Mouse (Mus musculus): ENCODE data around the gene Csrnp3. TPM values are rescaled to one million over a fixed set of nuclear protein-coding genes. Genes with fewer than 3 reads are reported as not detected.

The Csrnp3 gene
- total RNA-seq, 2 experiments from 2014 or later = 0.07 TPM; not detected in 1

DNA sequence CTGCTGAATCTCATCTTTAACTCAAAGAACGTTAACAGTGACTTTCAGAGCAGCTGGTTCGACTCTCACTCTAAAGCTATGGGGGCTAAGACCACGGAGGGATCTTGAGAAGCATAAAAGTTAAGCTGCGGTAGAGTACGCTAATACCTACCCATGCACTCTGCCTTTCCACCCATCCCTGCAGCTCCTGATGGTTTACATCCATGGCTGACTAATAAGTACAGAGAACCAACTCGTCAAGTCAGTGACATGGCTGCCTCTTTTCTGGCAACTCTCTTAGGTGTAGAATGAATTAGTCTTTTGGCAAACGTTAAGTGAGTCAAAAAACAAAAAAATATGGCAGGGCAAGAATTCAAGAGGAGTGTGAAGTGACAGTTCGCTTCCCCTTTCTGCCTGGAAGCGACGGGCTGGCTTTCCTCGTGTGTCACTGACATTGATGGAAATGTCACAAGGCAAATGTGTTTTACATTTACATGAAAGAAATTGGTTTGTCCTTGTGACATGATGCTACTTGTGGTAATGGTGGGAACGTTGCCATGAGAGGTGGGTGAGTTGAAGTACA lies 19.3 kb downstream of the Csrnp3 start:
- DNase-seq (ENCODE audit: low spot score) = no peak

GRCm38 (mm10) chr2:65870919-65871582 lies 25.5 kb downstream of the Csrnp3 start:
- DNase-seq (ENCODE audit: low spot score) = no peak

- DNase-seq (ENCODE audit: low spot score) = no peak
Observed at GRCm38 (mm10) chr2:65891590-65891989, 46.0 kb downstream of the Csrnp3 start.

GRCm38 (mm10) chr2:65893241-65893640 lies 47.7 kb downstream of the Csrnp3 start:
- no peak for DNase-seq (ENCODE audit: low spot score)

DNA sequence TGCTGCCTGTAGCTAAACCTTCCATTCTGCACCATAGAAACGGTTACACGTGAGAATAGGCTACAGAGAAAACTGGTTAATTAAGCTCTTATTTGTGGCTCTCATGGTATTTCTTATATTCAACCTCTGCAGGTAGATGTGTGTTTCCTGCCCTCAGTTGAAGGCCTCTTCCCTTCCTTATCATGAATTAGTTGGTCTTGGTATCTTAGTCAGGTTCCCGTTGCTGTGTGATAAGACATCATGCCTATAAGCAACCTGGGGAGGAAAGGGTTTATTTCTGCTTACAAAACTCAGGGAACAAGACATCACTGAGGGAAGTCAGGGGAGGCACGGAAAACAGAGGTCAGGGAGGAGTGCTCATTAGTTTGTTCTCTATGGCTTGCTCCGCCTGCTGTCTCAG lies 48.7 kb downstream of the Csrnp3 start:
- DNase-seq (ENCODE audit: low spot score) = no peak

DNA sequence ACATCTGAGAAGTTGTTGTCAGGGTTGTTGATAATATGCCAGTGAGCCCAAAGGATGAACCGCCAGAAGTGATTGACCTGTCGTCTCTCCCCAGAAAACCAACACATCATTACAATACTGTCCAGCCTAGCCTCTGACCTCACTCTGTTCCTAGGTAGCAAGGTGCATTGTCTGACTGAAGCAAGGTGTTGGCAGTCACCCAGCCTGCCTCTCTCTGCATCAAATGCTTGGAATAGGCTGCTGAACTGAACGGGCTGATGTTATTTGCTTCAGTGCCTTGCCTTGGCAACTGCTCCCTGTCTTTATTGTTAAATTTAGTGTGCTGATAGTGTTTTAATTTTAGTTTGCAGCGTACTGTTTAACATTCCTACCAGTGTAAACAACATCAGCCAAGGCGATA lies 51.0 kb downstream of the Csrnp3 start:
- DNase-seq (ENCODE audit: low spot score) = no peak

DNA sequence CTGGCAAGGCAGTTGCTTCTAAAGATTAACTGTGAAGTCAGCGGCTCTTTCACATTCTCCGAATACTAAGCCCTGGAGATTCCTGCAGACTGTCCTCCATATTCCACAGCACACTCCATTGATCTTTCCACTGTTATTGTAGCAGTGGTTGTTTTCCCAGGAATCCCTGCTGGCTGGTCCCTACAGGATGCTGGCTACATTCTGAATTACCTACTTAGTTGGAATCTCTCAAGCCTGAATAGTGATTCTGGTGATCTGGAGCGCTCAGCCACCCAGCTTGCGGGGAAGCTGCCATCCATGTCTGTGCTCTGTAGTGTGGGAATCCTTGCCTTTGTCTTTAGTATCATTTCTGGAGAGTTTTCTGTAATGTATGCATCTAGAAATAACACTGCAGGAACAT lies 51.5 kb downstream of the Csrnp3 start:
- no peak for DNase-seq (ENCODE audit: low spot score)

DNA sequence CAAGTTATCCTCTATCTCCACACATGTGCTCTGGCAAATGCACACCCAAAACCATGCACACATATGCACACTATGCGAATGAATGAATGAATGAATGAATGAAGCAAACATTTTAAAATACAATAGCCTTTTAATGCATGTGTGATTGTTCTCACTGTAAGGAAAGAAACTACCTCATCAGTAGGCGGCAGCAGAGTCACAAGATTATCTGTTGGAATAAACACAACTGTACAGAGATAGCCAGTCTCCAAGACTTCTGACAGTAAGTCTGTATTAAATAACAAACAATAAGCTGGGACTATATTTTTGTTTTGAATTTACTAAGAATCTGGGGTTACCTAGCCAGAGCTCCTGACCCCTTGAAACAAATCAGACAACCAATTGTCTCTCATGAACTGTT lies 53.9 kb downstream of the Csrnp3 start:
- DNase-seq (ENCODE audit: low spot score) = no peak

- no peak for DNase-seq (ENCODE audit: low spot score)
Observed at GRCm38 (mm10) chr2:65908526-65908925, 63.0 kb downstream of the Csrnp3 start.

DNA sequence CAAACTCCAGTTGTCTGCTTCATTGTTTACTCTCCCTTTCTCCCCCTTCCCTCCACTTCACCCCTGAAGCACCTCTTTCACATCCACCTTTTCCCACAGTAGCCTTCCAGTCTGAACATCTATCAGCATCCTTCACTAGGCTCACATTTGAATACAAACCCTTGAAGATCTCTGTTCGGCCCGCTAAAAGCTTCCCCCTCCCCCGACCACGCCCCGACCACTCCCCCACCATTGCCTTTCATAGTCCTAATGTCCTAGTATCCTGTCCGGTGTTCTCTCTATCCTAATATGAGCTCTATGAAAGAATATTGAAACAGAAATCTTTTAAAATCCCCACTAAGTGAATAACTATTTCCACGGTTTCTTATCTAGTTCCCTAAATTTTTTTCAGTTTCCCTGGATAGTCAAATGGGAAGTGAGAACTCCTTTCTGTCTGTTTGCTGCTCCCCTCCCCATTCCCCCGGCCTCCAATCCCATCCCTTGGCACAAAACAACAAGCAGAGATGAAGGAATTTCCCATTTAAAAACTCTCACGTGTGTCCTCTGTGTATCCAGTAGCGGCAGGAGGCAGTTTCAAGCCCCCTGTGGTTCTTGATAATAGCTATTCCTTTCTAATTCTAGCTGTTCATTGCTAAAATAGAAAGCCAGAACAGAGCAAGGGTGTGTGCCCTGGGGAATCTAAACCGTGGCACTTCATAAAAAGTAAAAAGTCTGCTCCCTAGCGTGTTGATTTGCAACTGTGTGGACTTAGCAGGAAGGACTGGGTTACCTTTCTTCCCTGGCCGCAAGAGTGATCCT lies 64.4 kb downstream of the Csrnp3 start:
- no peak for DNase-seq (ENCODE audit: low spot score)

GRCm38 (mm10) chr2:65915994-65916393 lies 70.4 kb downstream of the Csrnp3 start:
- DNase-seq (ENCODE audit: low spot score) = no peak

- DNase-seq (ENCODE audit: low spot score) = no peak
Observed at GRCm38 (mm10) chr2:65920651-65921412, 75.3 kb downstream of the Csrnp3 start.

DNA sequence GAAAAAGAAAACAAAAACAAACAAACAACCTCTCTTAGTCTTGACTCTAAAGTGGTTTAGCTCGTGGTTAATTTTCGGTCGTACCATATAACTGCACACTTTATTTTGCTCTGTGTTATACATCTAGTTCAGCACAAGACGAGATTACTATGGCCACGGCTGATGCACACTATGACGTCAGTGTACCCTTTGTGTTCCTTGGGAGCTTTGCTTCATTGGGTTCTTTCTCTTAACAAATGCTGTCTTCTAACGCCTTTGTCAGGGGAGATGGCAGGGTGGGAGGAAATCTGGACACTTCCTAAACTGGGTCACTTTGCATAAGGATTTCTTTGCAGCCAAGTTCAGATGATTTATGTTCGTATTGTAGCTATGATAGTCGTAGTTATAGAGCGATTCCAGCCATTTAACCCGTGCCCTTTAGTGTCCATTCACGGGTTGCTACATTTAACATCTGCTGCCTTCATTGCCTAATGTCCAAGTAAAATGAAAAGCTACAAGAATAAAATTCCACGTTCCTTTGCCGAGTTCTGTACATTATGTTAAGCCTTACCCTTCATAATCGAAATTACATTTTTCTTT lies 79.9 kb downstream of the Csrnp3 start:
- no peak for DNase-seq (ENCODE audit: low spot score)

GRCm38 (mm10) chr2:65926935-65927708 lies 81.6 kb downstream of the Csrnp3 start:
- no peak for DNase-seq (ENCODE audit: low spot score)

- no peak for DNase-seq (ENCODE audit: low spot score)
Observed at GRCm38 (mm10) chr2:65929286-65929685, 83.7 kb downstream of the Csrnp3 start.

DNA sequence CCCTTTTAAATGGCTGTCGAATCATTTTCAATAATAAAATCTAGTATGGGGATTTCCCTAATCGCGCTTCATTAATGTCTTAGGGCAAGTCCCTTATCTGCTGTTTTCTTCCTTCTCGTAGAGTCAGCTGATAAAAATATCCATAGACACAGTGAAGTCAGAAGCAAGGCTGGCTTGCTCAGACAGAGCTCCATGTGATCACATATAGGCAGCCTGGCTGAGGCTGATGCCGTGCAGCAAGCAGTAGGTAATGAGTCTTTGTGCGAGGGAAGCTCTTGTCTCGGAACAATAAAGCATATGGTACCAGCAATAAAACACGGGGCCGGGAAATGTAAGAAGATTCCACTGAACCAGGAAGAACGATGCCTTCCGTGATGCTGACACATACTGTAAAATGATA lies 84.4 kb downstream of the Csrnp3 start:
- no peak for DNase-seq (ENCODE audit: low spot score)

DNA sequence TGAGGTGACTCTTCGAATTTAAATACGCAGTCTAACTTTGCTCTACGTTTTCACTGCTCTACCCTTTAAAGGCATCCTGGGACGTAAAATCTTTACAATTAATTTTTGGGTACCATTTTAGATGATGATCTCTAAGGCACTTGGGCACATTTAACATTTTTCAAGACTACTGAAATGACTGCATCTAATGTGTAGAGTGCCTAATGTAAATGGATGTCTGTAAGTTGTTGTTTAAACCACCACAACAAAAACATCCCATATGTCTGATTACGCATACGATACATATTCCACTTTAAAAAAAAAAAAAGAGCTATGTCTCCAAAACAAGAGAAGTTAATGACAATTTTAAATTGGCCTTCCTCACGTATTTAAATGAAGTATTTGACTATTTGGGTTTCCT lies 85.7 kb downstream of the Csrnp3 start:
- no peak for DNase-seq (ENCODE audit: low spot score)

DNA sequence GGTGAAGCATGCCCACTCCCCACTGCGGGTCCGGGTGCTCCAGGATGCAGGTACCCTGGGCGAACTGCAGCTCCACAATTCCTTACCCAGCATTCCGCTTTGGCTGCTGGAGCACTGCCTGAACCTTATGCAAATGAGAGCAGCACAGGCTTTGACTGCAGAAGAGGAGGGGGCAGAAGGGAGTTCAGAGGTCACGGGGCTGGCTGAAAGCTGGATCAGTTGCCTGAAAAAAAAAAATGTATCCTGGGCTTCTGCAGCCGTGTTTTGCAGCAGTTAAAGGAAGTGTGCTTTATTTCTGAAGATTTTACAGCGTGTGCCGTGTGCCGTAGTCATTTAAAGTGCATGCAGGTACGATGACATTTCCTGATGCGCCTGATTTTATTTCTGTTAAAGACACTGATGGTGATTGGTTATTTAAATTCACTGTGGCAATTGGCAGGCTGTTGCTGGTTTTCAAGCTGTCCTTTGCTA lies 86.3 kb downstream of the Csrnp3 start:
- DNase-seq (ENCODE audit: low spot score) = no peak

DNA sequence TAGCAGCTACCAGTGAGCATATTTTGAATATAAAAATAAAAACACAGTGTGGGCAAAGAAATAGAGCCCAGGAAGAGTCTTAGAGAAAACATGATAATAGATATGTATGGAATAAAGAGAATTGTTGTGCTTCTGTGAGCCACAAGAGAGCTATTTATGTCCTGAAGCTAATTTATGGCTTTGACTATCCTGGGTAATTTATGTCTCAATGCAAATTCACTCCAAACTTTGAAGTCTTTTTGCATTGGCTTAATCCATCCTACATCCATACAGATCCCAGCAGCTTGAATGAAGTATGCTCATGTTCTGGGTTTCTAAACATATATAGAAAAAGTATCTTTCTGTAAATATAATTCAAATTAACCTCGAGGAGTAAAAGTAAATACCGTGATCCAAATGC lies 88.5 kb downstream of the Csrnp3 start:
- DNase-seq (ENCODE audit: low spot score) = no peak

DNA sequence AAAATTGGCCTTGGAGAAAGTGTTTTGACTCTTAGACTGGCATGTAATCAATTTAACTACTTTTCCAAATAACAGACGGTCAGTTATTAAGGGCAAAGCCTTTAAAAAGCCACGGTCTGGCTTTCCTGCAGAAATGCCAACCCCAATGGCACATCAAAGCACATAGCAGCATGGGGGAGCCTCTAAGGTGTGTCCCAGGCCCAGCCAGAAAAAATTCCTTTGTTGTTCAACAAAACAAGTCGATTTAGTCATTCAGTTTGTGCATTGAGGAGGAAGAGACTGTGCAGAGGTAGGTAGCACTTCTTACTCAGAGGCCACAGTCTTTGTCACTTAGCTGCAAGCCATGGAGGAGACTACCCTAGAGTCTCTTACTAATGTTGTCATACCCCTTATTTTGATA lies 93.3 kb downstream of the Csrnp3 start:
- no peak for DNase-seq (ENCODE audit: low spot score)

DNA sequence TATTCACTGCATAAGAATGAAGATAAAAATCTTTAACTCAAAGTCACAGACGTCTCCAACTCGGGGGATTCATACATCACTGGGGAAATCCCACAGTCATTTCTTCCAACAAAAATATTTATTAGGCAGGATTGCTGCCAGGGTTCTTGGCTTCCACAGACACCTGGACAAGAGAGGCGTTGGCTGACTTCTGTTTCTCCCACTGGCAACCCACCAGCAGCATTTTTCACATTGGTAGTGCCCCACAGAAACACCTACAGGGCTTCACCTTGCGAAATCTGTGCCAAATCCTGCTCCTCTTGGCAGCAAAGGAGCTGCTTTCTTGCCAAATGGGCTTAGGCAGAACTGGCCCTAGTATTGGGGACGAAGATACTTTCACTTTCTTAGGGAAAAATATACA lies 94.8 kb downstream of the Csrnp3 start:
- DNase-seq (ENCODE audit: low spot score) = no peak

Measured in gastrocnemius, adult 18-20 months (tissue).